Mouse (Mus musculus): Measurements from ENCODE around the gene Stat4. TPM values are rescaled to one million over a fixed set of nuclear protein-coding genes. Genes with fewer than 3 reads are reported as not detected.
"Not testable (repeated sequence)": the region's sequence is repeated elsewhere in the genome, so short reads cannot be mapped to it uniquely, and the experiment has no call there.

Gene Stat4
- polyA plus RNA-seq, 1 experiment from 2014 or later: 0.39 TPM

- ATAC-seq (replicated peaks): no peak
- H3K27ac ChIP-seq (replicated peaks): no peak overlapping the region
- H3K36me3 ChIP-seq: no peaks in the 10 kb centered on the region
- no peak overlapping the region for H3K9ac ChIP-seq (replicated peaks)
- no peaks in the 10 kb centered on the region for H3K9me3 ChIP-seq
- H3K4me2 ChIP-seq (replicated peaks): no peak overlapping the region
- H3K27me3 ChIP-seq: no peaks in the 10 kb centered on the region
- WGBS: 38% methylated on average over 7 of the region's 7 CpGs
- H3K4me3 ChIP-seq: no peak overlapping the region
- peaks cover 3% of the 10 kb centered on the region; the same call in 1 of the 2 replicates for H3K4me1 ChIP-seq
Observed at GRCm38 (mm10) chr1:52039151-52039550, 52.2 kb downstream of the Stat4 start.

GRCm38 (mm10) chr1:52039626-52040025 is 52.7 kb downstream of the Stat4 start:
- ATAC-seq (replicated peaks): no peak
- 79% methylated on average over 9 of the region's 9 CpGs for WGBS

GRCm38 (mm10) chr1:52040366-52041061 is 53.6 kb downstream of the Stat4 start:
- H3K4me2 ChIP-seq (replicated peaks): no peak overlapping the region
- H3K36me3 ChIP-seq: no peaks in the 10 kb centered on the region
- 84% methylated on average over 11 of the region's 11 CpGs for WGBS
- H3K27ac ChIP-seq (replicated peaks): no peak overlapping the region
- peaks cover 3% of the 10 kb centered on the region; the same call in 1 of the 2 replicates for H3K4me1 ChIP-seq
- H3K27me3 ChIP-seq: no peaks in the 10 kb centered on the region
- no peak overlapping the region for H3K4me3 ChIP-seq
- no peak for ATAC-seq (replicated peaks)
- H3K9me3 ChIP-seq: no peaks in the 10 kb centered on the region
- no peak overlapping the region for H3K9ac ChIP-seq (replicated peaks)

More at GRCm38 (mm10) chr1:52039626-52040025, 52.7 kb downstream of the Stat4 start:
- Histone ChIP-seq H3K27ac (replicated peaks) (no peak overlapping the region), H3K4me2 (replicated peaks) (no peak overlapping the region), H3K9ac (replicated peaks) (no peak overlapping the region), H3K4me1 (peaks cover 3% of the 10 kb centered on the region; the same call in 1 of the 2 replicates), H3K4me3 (no peak overlapping the region), H3K36me3 (no peaks in the 10 kb centered on the region), H3K27me3 (no peaks in the 10 kb centered on the region), H3K9me3 (no peaks in the 10 kb centered on the region)

GRCm38 (mm10) chr1:52043191-52043590 is 56.2 kb downstream of the Stat4 start:
- no peak overlapping the region for H3K27ac ChIP-seq (replicated peaks)
- H3K9me3 ChIP-seq: no peaks in the 10 kb centered on the region
- no peak overlapping the region for H3K9ac ChIP-seq (replicated peaks)
- 25% methylated on average over 4 of the region's 4 CpGs for WGBS
- no peaks in the 10 kb centered on the region for H3K36me3 ChIP-seq
- H3K4me1 ChIP-seq: peaks cover 3% of the 10 kb centered on the region; the same call in 1 of the 2 replicates
- no peaks in the 10 kb centered on the region for H3K27me3 ChIP-seq
- 0 out of 2 replicates have a peak, but pooled peaks have one; percentile 38 for ATAC-seq (replicated peaks)
- no peak overlapping the region for H3K4me3 ChIP-seq
- no peak overlapping the region for H3K4me2 ChIP-seq (replicated peaks)

- not testable (repeated sequence) for H3K36me3 ChIP-seq; H3K4me1 ChIP-seq; H3K9me3 ChIP-seq; H3K27me3 ChIP-seq; H3K27ac ChIP-seq (replicated peaks); ATAC-seq (replicated peaks); H3K9ac ChIP-seq (replicated peaks); H3K4me3 ChIP-seq; H3K4me2 ChIP-seq (replicated peaks)
- WGBS: 97% methylated on average over 10 of the region's 10 CpGs
Observed at GRCm38 (mm10) chr1:52046891-52047290, 59.9 kb downstream of the Stat4 start.

GRCm38 (mm10) chr1:52048711-52049110 is 61.8 kb downstream of the Stat4 start:
- Histone ChIP-seq H3K36me3 (no peaks in the 10 kb centered on the region), H3K9me3 (no peaks in the 10 kb centered on the region), H3K4me1 (no peaks in the 10 kb centered on the region), H3K27me3 (no peaks in the 10 kb centered on the region), H3K4me2 (replicated peaks) (no peak overlapping the region), H3K27ac (replicated peaks) (no peak overlapping the region), H3K9ac (replicated peaks) (no peak overlapping the region), H3K4me3 (no peak overlapping the region)
- WGBS: 44% methylated on average over 2 of the region's 2 CpGs
- ATAC-seq (replicated peaks): 0 out of 2 replicates have a peak, but pooled peaks have one; percentile 51

- no peak overlapping the region for H3K27ac ChIP-seq (replicated peaks)
- WGBS: 93% methylated on average over 3 of the region's 3 CpGs
Observed at GRCm38 (mm10) chr1:52049827-52050226, 62.9 kb downstream of the Stat4 start.

GRCm38 (mm10) chr1:52051542-52051941 is 64.6 kb downstream of the Stat4 start:
- no peaks in the 10 kb centered on the region for H3K9me3 ChIP-seq
- H3K27me3 ChIP-seq: no peaks in the 10 kb centered on the region
- 0 out of 2 replicates have a peak, but pooled peaks have one; percentile 26 for ATAC-seq (replicated peaks)
- no peak overlapping the region for H3K27ac ChIP-seq (replicated peaks)
- H3K4me3 ChIP-seq: no peak overlapping the region
- 36% methylated on average over 3 of the region's 3 CpGs for WGBS
- H3K36me3 ChIP-seq: no peaks in the 10 kb centered on the region
- H3K9ac ChIP-seq (replicated peaks): no peak overlapping the region
- no peaks in the 10 kb centered on the region for H3K4me1 ChIP-seq
- H3K4me2 ChIP-seq (replicated peaks): no peak overlapping the region

More at GRCm38 (mm10) chr1:52049827-52050226, 62.9 kb downstream of the Stat4 start:
- ATAC-seq (replicated peaks): no peak
- H3K4me1 ChIP-seq: no peaks in the 10 kb centered on the region
- H3K9ac ChIP-seq (replicated peaks): no peak overlapping the region
- no peak overlapping the region for H3K4me3 ChIP-seq
- H3K9me3 ChIP-seq: no peaks in the 10 kb centered on the region
- no peaks in the 10 kb centered on the region for H3K27me3 ChIP-seq
- H3K36me3 ChIP-seq: no peaks in the 10 kb centered on the region
- no peak overlapping the region for H3K4me2 ChIP-seq (replicated peaks)

- H3K4me3 ChIP-seq: no peak overlapping the region
- no peak overlapping the region for H3K4me2 ChIP-seq (replicated peaks)
- no peaks in the 10 kb centered on the region for H3K36me3 ChIP-seq
- H3K27me3 ChIP-seq: no peaks in the 10 kb centered on the region
- no peak for ATAC-seq (replicated peaks)
- no peak overlapping the region for H3K9ac ChIP-seq (replicated peaks)
- no peak overlapping the region for H3K27ac ChIP-seq (replicated peaks)
- WGBS: 94% methylated on average over 9 of the region's 9 CpGs
- H3K4me1 ChIP-seq: no peaks in the 10 kb centered on the region
- H3K9me3 ChIP-seq: no peaks in the 10 kb centered on the region
Observed at GRCm38 (mm10) chr1:52052910-52053309, 66.0 kb downstream of the Stat4 start.

- Histone ChIP-seq H3K36me3 (no peaks in the 10 kb centered on the region), H3K4me2 (replicated peaks) (no peak overlapping the region), H3K27me3 (no peaks in the 10 kb centered on the region), H3K9me3 (no peaks in the 10 kb centered on the region), H3K4me3 (no peak overlapping the region), H3K4me1 (no peaks in the 10 kb centered on the region), H3K27ac (replicated peaks) (no peak overlapping the region), H3K9ac (replicated peaks) (no peak overlapping the region)
- ATAC-seq (replicated peaks): no peak
- WGBS: 87% methylated on average over 4 of the region's 4 CpGs
Observed at GRCm38 (mm10) chr1:52055947-52056346, 69.0 kb downstream of the Stat4 start.

GRCm38 (mm10) chr1:52057153-52057552 is 70.2 kb downstream of the Stat4 start:
- no peak overlapping the region for H3K4me3 ChIP-seq
- 79% methylated on average over 5 of the region's 5 CpGs for WGBS
- H3K36me3 ChIP-seq: no peaks in the 10 kb centered on the region
- H3K9ac ChIP-seq (replicated peaks): no peak overlapping the region
- no peaks in the 10 kb centered on the region for H3K27me3 ChIP-seq
- ATAC-seq (replicated peaks): no peak
- H3K27ac ChIP-seq (replicated peaks): no peak overlapping the region
- no peak overlapping the region for H3K4me2 ChIP-seq (replicated peaks)
- H3K4me1 ChIP-seq: no peaks in the 10 kb centered on the region
- no peaks in the 10 kb centered on the region for H3K9me3 ChIP-seq

GRCm38 (mm10) chr1:52066276-52066675 is 79.3 kb downstream of the Stat4 start:
- no peak for ATAC-seq (replicated peaks)
- no peaks in the 10 kb centered on the region for H3K9me3 ChIP-seq
- no peaks in the 10 kb centered on the region for H3K4me1 ChIP-seq
- H3K36me3 ChIP-seq: no peaks in the 10 kb centered on the region
- no peaks in the 10 kb centered on the region for H3K27me3 ChIP-seq
- no peak overlapping the region for H3K9ac ChIP-seq (replicated peaks)
- 90% methylated on average over 1 of the region's 1 CpGs for WGBS
- H3K27ac ChIP-seq (replicated peaks): no peak overlapping the region
- no peak overlapping the region for H3K4me2 ChIP-seq (replicated peaks)
- H3K4me3 ChIP-seq: no peak overlapping the region

GRCm38 (mm10) chr1:52066694-52067093 is 79.7 kb downstream of the Stat4 start:
- no peaks in the 10 kb centered on the region for H3K36me3 ChIP-seq
- H3K27me3 ChIP-seq: no peaks in the 10 kb centered on the region
- H3K27ac ChIP-seq (replicated peaks): no peak overlapping the region
- no peak overlapping the region for H3K9ac ChIP-seq (replicated peaks)
- WGBS: 81% methylated on average over 3 of the region's 3 CpGs
- H3K4me3 ChIP-seq: no peak overlapping the region
- ATAC-seq (replicated peaks): no peak
- no peak overlapping the region for H3K4me2 ChIP-seq (replicated peaks)
- no peaks in the 10 kb centered on the region for H3K9me3 ChIP-seq
- H3K4me1 ChIP-seq: no peaks in the 10 kb centered on the region
